Mouse (Mus musculus) small intestine, adult 2 months (tissue): ENCODE results near the gene Snx7.

Source experiments
- CTCF ChIP-seq: fragments of 200-500 bp; IDR thresholded peaks from 2 replicates; pipeline ENCODE4 v1.5.1; 2012; ENCODE audit warnings: low read depth, mild to moderate bottlenecking, control low read depth, inconsistent platforms, low read length, moderate library complexity, mixed read lengths; ENCODE audit not compliant: insufficient replicate concordance, insufficient read length; ENCODE audit errors: extremely low read depth
- POLR2A ChIP-seq: fragments of 200-500 bp; IDR thresholded peaks from 2 replicates; pipeline ENCODE4 v1.6.1; 2012; ENCODE audit warnings: low read depth, mild to moderate bottlenecking, control low read depth, inconsistent platforms, low read length, moderate library complexity

DNA sequence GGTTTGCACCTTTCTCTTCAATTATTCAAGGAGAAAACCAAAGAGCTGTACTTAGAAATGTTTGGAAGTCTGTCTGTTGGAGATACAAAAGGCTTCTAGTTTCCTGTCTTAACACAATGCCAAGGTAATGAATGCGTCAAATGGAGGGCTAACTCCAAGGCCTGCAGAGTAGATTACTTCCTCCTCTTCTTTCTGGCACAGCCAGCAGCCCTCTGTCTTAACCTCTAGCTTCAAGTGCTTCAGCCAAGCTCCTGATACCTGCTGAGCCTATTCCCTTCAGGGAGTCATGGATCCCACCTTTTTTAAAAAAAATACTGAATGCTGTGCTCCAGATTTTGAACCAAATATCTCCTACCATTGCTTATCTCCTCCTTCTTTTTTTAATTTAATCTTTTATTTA lies 51.1 kb downstream of the Snx7 start:
- TF ChIP-seq CTCF (no peak), POLR2A (no peak)
